In the genomic region with DNA sequence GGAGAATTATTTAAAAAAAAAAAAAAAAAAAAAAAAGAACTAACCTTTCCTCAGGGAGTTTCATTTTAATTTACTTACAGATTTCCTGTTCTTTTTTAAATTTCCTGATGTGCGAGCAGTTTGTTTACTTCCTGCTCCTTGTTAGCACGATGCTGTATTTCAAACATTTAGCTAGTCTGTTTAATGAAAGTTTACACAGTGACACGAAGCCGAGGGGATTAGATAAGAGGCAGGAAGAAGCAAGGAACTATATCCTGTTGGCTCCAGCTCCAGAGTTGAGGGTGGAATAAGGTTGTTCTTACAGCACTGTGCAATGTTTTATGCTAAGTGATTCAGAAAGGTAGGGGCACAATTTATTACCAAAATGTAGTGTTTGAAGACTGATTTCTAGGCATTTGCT, we compare ENCODE assay signal across 8 mouse cellular contexts. TPM values are rescaled to one million over a fixed set of nuclear protein-coding genes. Genes with fewer than 3 reads are reported as not detected.
DNase-seq lines count a peak whose midpoint lies in the region; ATAC-seq and TF ChIP-seq lines count a peak whose summit lies in the region.

No protein-coding gene starts in this region.

- H3K27me3 ChIP-seq in heart, embryonic 13.5 days (replicated peaks): no peaks in the 10 kb centered on the region
- H3K27me3 ChIP-seq in hindbrain, embryonic 15.5 days: no peaks in the 10 kb centered on the region

- peaks cover 20% of the 10 kb centered on the region for H3K4me1 ChIP-seq in heart, embryonic 13.5 days
- peaks cover 17% of the 10 kb centered on the region for H3K4me1 ChIP-seq in hindbrain, embryonic 15.5 days (replicated peaks)

- intact Hi-C loops in heart, postnatal 25 days (cut with DNase I): no loop called here

- no peak for TF ChIP-seq CTCF in brain, embryonic 14.5 days (IDR thresholded peaks at IDR 0.05; ENCODE audit: borderline replicate concordance, extremely low read depth, insufficient read depth, insufficient read length)

- ATAC-seq in heart, embryonic 13.5 days (ENCODE audit: extremely low read depth, insufficient number of reproducible peaks, low FRiP score, low TSS enrichment): no peak
- ATAC-seq in hindbrain, embryonic 15.5 days (ENCODE audit: low FRiP score, low read depth): no peak

- no peak for DNase-seq in heart, postnatal 25 days (ENCODE audit: low spot score)
- peak; percentile 26 for DNase-seq in brain, embryonic 14.5 days (ENCODE audit: low read depth)
- DNase-seq in lung, postnatal 14 days: peak; percentile 41
- no peak for DNase-seq in gastrocnemius, postnatal 10 days
- DNase-seq in cerebellum, adult 11 months: no peak
- DNase-seq in right cerebral cortex, adult 18-20 months: no peak

- peaks cover 31% of the 10 kb centered on the region for H3K36me3 ChIP-seq in heart, embryonic 13.5 days
- peaks cover 22% of the 10 kb centered on the region for H3K36me3 ChIP-seq in hindbrain, embryonic 15.5 days

- WGBS in heart, embryonic 13.5 days: 5% methylated on average over 4 of the region's 4 CpGs
- WGBS in hindbrain, embryonic 15.5 days: 7% methylated on average over 4 of the region's 4 CpGs

- peak overlapping the region; percentile 75 for H3K4me3 ChIP-seq in heart, embryonic 13.5 days
- peak overlapping the region; percentile 93 for H3K4me3 ChIP-seq in hindbrain, embryonic 15.5 days

- H3K9ac ChIP-seq in heart, embryonic 13.5 days: peak overlapping the region; percentile 89
- H3K9ac ChIP-seq in hindbrain, embryonic 15.5 days: peak overlapping the region; percentile 91

- no peaks in the 10 kb centered on the region for H3K9me3 ChIP-seq in heart, embryonic 13.5 days
- no peaks in the 10 kb centered on the region for H3K9me3 ChIP-seq in hindbrain, embryonic 15.5 days

- H3K27ac ChIP-seq in heart, embryonic 13.5 days (replicated peaks): peak overlapping the region; percentile 75
- peak overlapping the region; percentile 87; the same call in 1 of the 2 replicates for H3K27ac ChIP-seq in hindbrain, embryonic 15.5 days (replicated peaks)

- peak overlapping the region; percentile 69 for H3K4me2 ChIP-seq in heart, embryonic 13.5 days
- peak overlapping the region; percentile 69 for H3K4me2 ChIP-seq in hindbrain, embryonic 15.5 days

- TF ChIP-seq POLR2A in brain, embryonic 14.5 days (IDR thresholded peaks at IDR 0.05; ENCODE audit: borderline replicate concordance, extremely low read depth, insufficient read depth, insufficient read length, poor library complexity, severe bottlenecking): no peak

RNA-seq across cellular contexts. Expression of gene Gcc2, which starts 0.7 kb away (rescaled TPM):
- polyA plus RNA-seq in heart, embryonic 13.5 days (2015; fragmentation: Nextera tagmentation; extraction: Ambion mirVana): 45.3 and 48.2 TPM in 2 replicates
- total RNA-seq in heart, postnatal 25 days (2021): 10 to 100 TPM; 28.5 to 33.6 TPM
- polyA plus RNA-seq in brain, embryonic 14.5 days (2012; rRNA removed): 37.9 and 45.7 TPM in 2 replicates
- 67.0 and 94.6 TPM in 2 replicates for polyA plus RNA-seq in hindbrain, embryonic 15.5 days (2015; fragmentation: Nextera tagmentation; extraction: Ambion mirVana)
- total RNA-seq in gastrocnemius, postnatal 10 days (2021): 10 to 100 TPM; 14.8 to 16.9 TPM

RNA-seq across cellular contexts. Expression of gene Gm4981, which starts 19.5 kb away (rescaled TPM):
- not detected in 2 replicates for polyA plus RNA-seq in heart, embryonic 13.5 days (2015; fragmentation: Nextera tagmentation; extraction: Ambion mirVana)
- not detected for total RNA-seq in heart, postnatal 25 days (2021)
- not detected in 2 replicates for polyA plus RNA-seq in brain, embryonic 14.5 days (2012; rRNA removed)
- not detected in 2 replicates for polyA plus RNA-seq in hindbrain, embryonic 15.5 days (2015; fragmentation: Nextera tagmentation; extraction: Ambion mirVana)
- not detected for total RNA-seq in gastrocnemius, postnatal 10 days (2021)

RNA-seq across cellular contexts. Expression of gene Duxf3, which starts 23.5 kb away (rescaled TPM):
- not detected in 2 replicates for polyA plus RNA-seq in heart, embryonic 13.5 days (2015; fragmentation: Nextera tagmentation; extraction: Ambion mirVana)
- not detected for total RNA-seq in heart, postnatal 25 days (2021)
- polyA plus RNA-seq in brain, embryonic 14.5 days (2012; rRNA removed): not detected in 2 replicates
- not detected in 2 replicates for polyA plus RNA-seq in hindbrain, embryonic 15.5 days (2015; fragmentation: Nextera tagmentation; extraction: Ambion mirVana)
- total RNA-seq in gastrocnemius, postnatal 10 days (2021): not detected

RNA-seq across cellular contexts. Expression of gene AW822073, which starts 31.2 kb away (rescaled TPM):
- polyA plus RNA-seq in heart, embryonic 13.5 days (2015; fragmentation: Nextera tagmentation; extraction: Ambion mirVana): not detected in 2 replicates
- not detected for total RNA-seq in heart, postnatal 25 days (2021)
- polyA plus RNA-seq in brain, embryonic 14.5 days (2012; rRNA removed): not detected in 2 replicates
- polyA plus RNA-seq in hindbrain, embryonic 15.5 days (2015; fragmentation: Nextera tagmentation; extraction: Ambion mirVana): not detected in 2 replicates
- not detected for total RNA-seq in gastrocnemius, postnatal 10 days (2021)

Comparison
In these comparisons a context has a peak if more than half of its experiments do, and no peak if none do; other contexts are left out.
1. DNase-seq: peak in brain, embryonic 14.5 days (single experiment) and lung, postnatal 14 days (single experiment); none in heart, postnatal 25 days (single experiment), gastrocnemius, postnatal 10 days (single experiment), cerebellum, adult 11 months (single experiment) and right cerebral cortex, adult 18-20 months (single experiment).